Mouse (Mus musculus): Measurements from ENCODE around the gene Lamc1. TPM values are rescaled to one million over a fixed set of nuclear protein-coding genes. Genes with fewer than 3 reads are reported as not detected.
A peak's percentile ranks its signal among the peaks of the same experiment; 100 is the strongest.

The Lamc1 gene
- polyA plus RNA-seq, 1 experiment from 2014 or later = 14.4 TPM

DNA sequence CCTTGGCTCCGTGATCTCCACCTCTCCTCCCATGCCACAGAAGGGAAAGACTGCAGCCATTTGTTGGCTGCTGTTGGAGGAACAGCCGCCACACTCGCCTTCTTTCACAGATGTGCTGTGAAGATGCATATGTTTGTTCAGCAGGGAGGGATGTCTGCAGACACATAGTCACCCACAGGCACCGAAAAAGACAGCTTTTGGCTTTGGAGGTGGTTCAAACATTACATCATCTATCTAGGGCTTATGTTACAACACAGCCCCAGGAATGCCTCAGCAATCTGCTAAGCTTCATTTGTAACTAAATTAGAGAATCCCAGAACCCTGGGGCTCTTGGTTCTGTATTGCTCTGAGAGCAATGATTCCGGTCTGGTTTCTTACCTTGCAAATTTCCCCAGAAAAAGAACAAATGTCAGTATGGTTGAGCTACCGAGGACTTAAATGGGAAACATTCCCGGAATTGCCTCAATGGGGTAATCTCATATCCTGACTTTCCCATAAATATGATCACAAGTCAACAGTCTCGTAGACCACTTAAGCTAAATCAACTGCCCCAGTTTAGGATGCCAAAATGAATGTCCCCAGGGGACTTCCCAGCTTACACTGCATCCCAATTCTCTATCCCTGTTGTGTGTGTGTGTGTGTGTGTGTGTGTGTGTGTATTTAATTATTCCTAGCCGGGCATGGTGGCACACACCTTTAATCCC, 151.8 kb downstream of the Lamc1 start:
- Histone ChIP-seq H3K4me1 (replicated peaks; ENCODE audit: control insufficient read depth, insufficient read depth, low read length) (peaks cover 7% of the 10 kb centered on the region), H3K4me3 (replicated peaks; ENCODE audit: low read length) (no peak overlapping the region), H3K27ac (ENCODE audit: low read length) (peak overlapping the region; percentile 56; the same call in 1 of the 2 replicates), H3K4me2 (ENCODE audit: low read length) (no peak overlapping the region), H3K9me3 (ENCODE audit: control insufficient read depth, low read length) (no peaks in the 10 kb centered on the region), H3K9ac (replicated peaks; ENCODE audit: low read depth, low read length) (no peak overlapping the region), H3K27me3 (replicated peaks; ENCODE audit: control insufficient read depth, insufficient read depth, low read length) (peaks cover 11% of the 10 kb centered on the region), H3K36me3 (ENCODE audit: control insufficient read depth, insufficient read depth) (no peaks in the 10 kb centered on the region)
- ATAC-seq = peak; percentile 78
- WGBS = 49% methylated on average over 9 of the region's 9 CpGs

DNA sequence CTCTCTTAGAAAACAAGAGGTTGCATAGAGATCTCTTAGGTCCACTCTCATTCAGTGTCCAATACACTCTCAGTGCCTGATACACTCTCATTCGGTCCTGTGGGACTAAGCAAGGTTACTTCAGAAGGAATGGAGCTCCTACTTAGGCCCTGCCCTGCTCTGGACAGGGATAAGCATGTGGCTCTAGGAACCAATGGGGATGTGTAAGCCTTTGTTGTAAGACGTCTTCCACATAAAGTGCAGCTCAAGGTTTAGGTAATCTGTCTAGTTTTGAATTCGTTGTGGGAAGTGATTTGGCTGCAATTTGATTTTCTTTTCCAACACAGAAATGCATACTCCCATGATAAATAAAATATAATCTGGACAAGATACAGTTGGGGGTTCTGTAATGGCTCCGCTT, 152.4 kb downstream of the Lamc1 start:
- Histone ChIP-seq H3K9me3 (ENCODE audit: control insufficient read depth, low read length) (no peaks in the 10 kb centered on the region), H3K36me3 (ENCODE audit: control insufficient read depth, insufficient read depth) (no peaks in the 10 kb centered on the region), H3K9ac (replicated peaks; ENCODE audit: low read depth, low read length) (no peak overlapping the region), H3K4me2 (ENCODE audit: low read length) (no peak overlapping the region), H3K27me3 (replicated peaks; ENCODE audit: control insufficient read depth, insufficient read depth, low read length) (peaks cover 8% of the 10 kb centered on the region), H3K4me3 (replicated peaks; ENCODE audit: low read length) (no peak overlapping the region), H3K27ac (ENCODE audit: low read length) (0 out of 2 replicates have a peak overlapping the region, but pooled peaks have one; percentile 56), H3K4me1 (replicated peaks; ENCODE audit: control insufficient read depth, insufficient read depth, low read length) (peaks cover 2% of the 10 kb centered on the region; the same call in 1 of the 2 replicates)
- 68% methylated on average over 4 of the region's 4 CpGs for WGBS
- no peak for ATAC-seq

DNA sequence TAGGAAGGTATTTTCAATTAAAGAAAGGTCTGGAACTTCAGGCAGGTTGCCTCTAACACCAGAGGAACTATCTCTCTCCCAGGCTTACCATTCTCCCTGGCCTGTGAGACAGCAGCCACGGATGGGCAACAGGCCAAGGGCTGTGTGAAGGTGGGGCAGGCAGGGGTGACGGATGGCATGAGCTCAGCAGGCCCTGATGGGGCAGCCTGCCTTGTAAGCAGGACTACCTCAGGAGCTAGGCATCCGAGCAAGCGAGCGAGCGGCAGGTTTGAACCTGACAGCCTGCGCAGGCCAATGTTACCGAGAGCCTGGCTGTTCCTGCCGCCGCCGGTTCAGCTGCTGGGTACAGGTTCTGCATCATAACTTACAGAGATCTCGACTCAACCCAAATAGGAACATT, 157.8 kb downstream of the Lamc1 start:
- WGBS = 74% methylated on average over 12 of the region's 12 CpGs
- H3K4me2 ChIP-seq (ENCODE audit: low read length) = no peak overlapping the region
- no peaks in the 10 kb centered on the region for H3K36me3 ChIP-seq (ENCODE audit: control insufficient read depth, insufficient read depth)
- H3K27ac ChIP-seq (ENCODE audit: low read length) = no peak overlapping the region
- no peak overlapping the region for H3K4me3 ChIP-seq (replicated peaks; ENCODE audit: low read length)
- H3K27me3 ChIP-seq (replicated peaks; ENCODE audit: control insufficient read depth, insufficient read depth, low read length) = no peaks in the 10 kb centered on the region
- ATAC-seq = no peak
- H3K9me3 ChIP-seq (ENCODE audit: control insufficient read depth, low read length) = no peaks in the 10 kb centered on the region
- no peaks in the 10 kb centered on the region for H3K4me1 ChIP-seq (replicated peaks; ENCODE audit: control insufficient read depth, insufficient read depth, low read length)
- no peak overlapping the region for H3K9ac ChIP-seq (replicated peaks; ENCODE audit: low read depth, low read length)

DNA sequence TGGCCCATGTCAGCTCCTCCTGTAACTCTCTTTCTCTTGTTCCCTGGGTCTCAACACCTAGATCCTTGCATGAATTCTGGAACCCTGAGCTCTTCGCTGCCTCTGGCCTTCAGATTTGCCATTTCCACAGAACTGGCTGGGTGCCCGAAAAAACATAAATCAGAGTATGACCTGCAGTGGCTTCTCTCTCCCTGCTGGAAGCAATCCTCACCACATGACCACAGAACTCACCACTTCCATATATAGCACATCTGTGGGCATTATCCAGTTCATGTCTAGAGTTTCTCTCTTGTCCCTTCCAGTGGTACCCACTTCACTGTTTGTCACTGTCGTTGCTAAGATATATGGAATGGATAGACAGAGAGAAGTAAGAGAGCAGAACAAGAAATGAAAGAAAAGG, 159.3 kb downstream of the Lamc1 start:
- Histone ChIP-seq H3K27me3 (replicated peaks; ENCODE audit: control insufficient read depth, insufficient read depth, low read length) (no peaks in the 10 kb centered on the region), H3K4me3 (replicated peaks; ENCODE audit: low read length) (no peak overlapping the region), H3K9ac (replicated peaks; ENCODE audit: low read depth, low read length) (no peak overlapping the region), H3K4me2 (ENCODE audit: low read length) (no peak overlapping the region), H3K27ac (ENCODE audit: low read length) (no peak overlapping the region), H3K36me3 (ENCODE audit: control insufficient read depth, insufficient read depth) (no peaks in the 10 kb centered on the region), H3K4me1 (replicated peaks; ENCODE audit: control insufficient read depth, insufficient read depth, low read length) (no peaks in the 10 kb centered on the region), H3K9me3 (ENCODE audit: control insufficient read depth, low read length) (no peaks in the 10 kb centered on the region)
- WGBS = 76% methylated on average over 3 of the region's 3 CpGs
- no peak for ATAC-seq

DNA sequence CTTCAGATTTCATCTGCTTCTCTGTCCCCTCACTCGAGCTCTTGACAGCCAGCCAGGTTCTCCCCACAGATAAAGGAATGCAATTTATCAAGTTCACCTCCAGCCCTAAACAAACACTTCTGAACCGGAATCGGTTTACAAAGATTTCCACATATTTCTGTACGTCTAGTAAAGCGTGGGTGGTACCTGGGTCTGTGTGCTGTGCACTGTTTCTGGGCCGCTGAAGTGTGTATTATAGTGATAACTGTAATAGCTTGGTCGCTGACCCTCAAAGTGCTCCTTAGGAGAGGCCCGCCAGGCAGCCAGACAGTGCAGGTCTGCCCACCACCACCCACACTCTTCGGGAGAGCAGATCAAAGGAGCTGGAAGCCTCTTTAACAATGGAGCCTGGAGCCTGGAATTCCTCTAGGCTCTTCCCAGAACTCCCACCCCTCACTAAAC, 160.3 kb downstream of the Lamc1 start:
- WGBS = 36% methylated on average over 9 of the region's 9 CpGs
- no peaks in the 10 kb centered on the region for H3K27me3 ChIP-seq (replicated peaks; ENCODE audit: control insufficient read depth, insufficient read depth, low read length)
- no peaks in the 10 kb centered on the region for H3K4me1 ChIP-seq (replicated peaks; ENCODE audit: control insufficient read depth, insufficient read depth, low read length)
- no peaks in the 10 kb centered on the region for H3K9me3 ChIP-seq (ENCODE audit: control insufficient read depth, low read length)
- H3K9ac ChIP-seq (replicated peaks; ENCODE audit: low read depth, low read length) = no peak overlapping the region
- H3K27ac ChIP-seq (ENCODE audit: low read length) = no peak overlapping the region
- H3K4me2 ChIP-seq (ENCODE audit: low read length) = no peak overlapping the region
- no peak for ATAC-seq
- no peaks in the 10 kb centered on the region for H3K36me3 ChIP-seq (ENCODE audit: control insufficient read depth, insufficient read depth)
- no peak overlapping the region for H3K4me3 ChIP-seq (replicated peaks; ENCODE audit: low read length)

DNA sequence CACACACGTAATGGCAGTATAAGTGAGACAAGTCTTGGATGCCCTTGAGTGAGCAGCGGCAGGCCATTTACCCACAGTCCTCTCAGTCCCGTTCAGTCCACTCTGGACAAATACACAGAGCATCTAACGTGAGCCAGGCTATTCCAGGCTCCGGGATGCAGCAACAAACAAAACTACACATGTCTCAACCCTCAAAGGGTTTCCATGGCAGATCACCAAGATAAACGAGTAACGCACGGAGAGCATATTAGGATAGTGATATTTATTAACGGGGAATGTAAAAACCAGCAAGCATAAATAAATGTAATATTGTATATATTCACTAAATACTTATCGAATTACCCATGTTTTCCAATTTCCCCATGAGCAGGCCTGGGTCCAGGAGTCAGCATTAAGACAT, 161.6 kb downstream of the Lamc1 start:
- H3K4me3 ChIP-seq (replicated peaks; ENCODE audit: low read length) = no peak overlapping the region
- no peaks in the 10 kb centered on the region for H3K27me3 ChIP-seq (replicated peaks; ENCODE audit: control insufficient read depth, insufficient read depth, low read length)
- no peaks in the 10 kb centered on the region for H3K4me1 ChIP-seq (replicated peaks; ENCODE audit: control insufficient read depth, insufficient read depth, low read length)
- H3K9ac ChIP-seq (replicated peaks; ENCODE audit: low read depth, low read length) = no peak overlapping the region
- WGBS = 82% methylated on average over 10 of the region's 10 CpGs
- no peaks in the 10 kb centered on the region for H3K36me3 ChIP-seq (ENCODE audit: control insufficient read depth, insufficient read depth)
- H3K9me3 ChIP-seq (ENCODE audit: control insufficient read depth, low read length) = no peaks in the 10 kb centered on the region
- no peak overlapping the region for H3K27ac ChIP-seq (ENCODE audit: low read length)
- ATAC-seq = no peak
- no peak overlapping the region for H3K4me2 ChIP-seq (ENCODE audit: low read length)

Other genes starting within 250 kb of the Lamc1 start
- gene Lamc2, start 146.3 kb downstream of the Lamc1 start, polyA plus RNA-seq (2015; fragmentation: Nextera tagmentation; extraction: Ambion mirVana) = 1.6 and 2.0 TPM in 2 replicates
- gene Shcbp1l, start 92.4 kb upstream of the Lamc1 start, polyA plus RNA-seq (2015; fragmentation: Nextera tagmentation; extraction: Ambion mirVana) = 0.14 and 0.67 TPM in 2 replicates
- 30.8 and 38.4 TPM in 2 replicates for gene Dhx9, start 154.9 kb upstream of the Lamc1 start, polyA plus RNA-seq (2015; fragmentation: Nextera tagmentation; extraction: Ambion mirVana)
- gene Npl, start 217.3 kb upstream of the Lamc1 start, polyA plus RNA-seq (2015; fragmentation: Nextera tagmentation; extraction: Ambion mirVana) = 6.6 and 8.8 TPM in 2 replicates